Mouse (Mus musculus): ENCODE data around the gene Prkag1.

DNA sequence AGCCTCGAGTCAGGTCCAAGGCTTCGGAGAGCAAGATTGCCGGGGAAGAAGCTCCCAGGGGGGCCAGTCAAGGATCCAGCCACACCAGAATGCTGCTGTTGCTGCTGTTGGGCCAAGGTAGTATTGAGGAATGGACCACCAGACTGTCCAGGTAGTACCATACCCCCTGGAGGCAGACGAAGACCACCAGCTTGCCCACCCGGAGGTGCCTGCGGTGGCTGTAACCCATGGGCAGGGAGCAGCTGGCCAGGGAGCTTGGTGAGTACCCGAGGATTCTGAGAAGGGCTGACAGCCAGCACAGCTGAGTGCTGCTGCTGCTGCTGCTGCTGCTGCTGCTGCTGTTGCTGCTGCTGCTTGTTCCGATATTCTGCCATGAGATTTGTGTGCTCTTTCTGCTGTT, 14.8 kb upstream of the Prkag1 start:
- no peak for TF ChIP-seq CTCF (IDR thresholded peaks at IDR 0.05; ENCODE audit: control insufficient read depth, insufficient read depth, insufficient read length)
- TF ChIP-seq MAX (IDR thresholded peaks at IDR 0.05) = no peak
- TF ChIP-seq USF1 (IDR thresholded peaks at IDR 0.05; ENCODE audit: low read depth) = no peak
- TF ChIP-seq MYOD1 (IDR thresholded peaks at IDR 0.05; ENCODE audit: control insufficient read depth, insufficient read length, low read depth) = no peak
- TF ChIP-seq MYOG (IDR thresholded peaks at IDR 0.05; ENCODE audit: control insufficient read depth, extremely low read depth, insufficient read length) = no peak
- no peak for TF ChIP-seq FOSL1 (IDR thresholded peaks at IDR 0.05; ENCODE audit: insufficient read depth, low read length, poor library complexity, severe bottlenecking)

Measured in C2C12 (cell line).